Mouse (Mus musculus) heart, embryonic 11.5 days (tissue): ENCODE results near the gene Adcy3. TPM values are rescaled to one million over a fixed set of nuclear protein-coding genes. Genes with fewer than 3 reads are reported as not detected.
A peak's percentile ranks its signal among the peaks of the same experiment; 100 is the strongest.

Source experiments
- ATAC-seq: fragments of 200-750 bp; cut with Nextera tagmentation; replicated peaks from 2 replicates; pipeline ENCODE4 v1.8.0; 2017; ENCODE audit warnings: moderate library complexity; ENCODE audit not compliant: insufficient number of reproducible peaks, low FRiP score, low TSS enrichment
- H3K27ac ChIP-seq: fragments of 300-500 bp; sonication (generic); 2 replicates; pipeline ENCODE4 v1.5.1; 2014; ENCODE audit warnings: mild to moderate bottlenecking, low read depth, low read length
- H3K27me3 ChIP-seq: fragments of 300-500 bp; sonication (generic); 2 replicates; pipeline ENCODE4 v1.6.1; 2014; ENCODE audit warnings: mild to moderate bottlenecking, low read length, mixed read lengths; ENCODE audit not compliant: control insufficient read depth, insufficient read depth
- H3K36me3 ChIP-seq: fragments of 300-500 bp; sonication (generic); 2 replicates; pipeline ENCODE4 v1.6.1; 2014; ENCODE audit warnings: mild to moderate bottlenecking, low read length, moderate library complexity, mixed read lengths; ENCODE audit not compliant: control insufficient read depth, insufficient read depth
- H3K4me1 ChIP-seq: fragments of 300-500 bp; sonication (generic); 2 replicates; pipeline ENCODE4 v1.6.1; 2014; ENCODE audit warnings: low read length; ENCODE audit not compliant: control insufficient read depth, insufficient read depth
- H3K4me2 ChIP-seq: fragments of 300-500 bp; sonication (generic); 2 replicates; pipeline ENCODE4 v1.6.1; 2014; ENCODE audit warnings: mild to moderate bottlenecking, moderate library complexity
- H3K4me3 ChIP-seq: fragments of 300-500 bp; sonication (generic); 2 replicates; pipeline ENCODE4 v1.5.1; 2014; ENCODE audit warnings: low read depth, low read length
- H3K9ac ChIP-seq: fragments of 300-500 bp; sonication (generic); 2 replicates; pipeline ENCODE4 v1.6.1; 2014; ENCODE audit warnings: mild to moderate bottlenecking, low read depth, low read length, moderate library complexity
- H3K9me3 ChIP-seq: fragments of 300-500 bp; sonication (generic); replicated peaks from 2 replicates; pipeline ENCODE4 v1.6.1; 2016; ENCODE audit warnings: low read length; ENCODE audit not compliant: control insufficient read depth
- WGBS: fragments of 180-500 bp; shearing (Covaris S2); extraction: QIAGEN DNeasy Blood & Tissue Kit; methylation state at CpG from one replicate; pipeline ENCODE4 v1.1.7; 2014; ENCODE audit not compliant: insufficient replicate concordance; 5-methylcytosine and 5-hydroxymethylcytosine counted together
- polyA plus RNA-seq: library from polyadenylated mRNA; unstranded; fragments of >200 nt; fragmentation: Nextera tagmentation; extraction: Ambion mirVana; gene quantifications from 2 replicates; pipeline ENCODE4 v1.2.1, GENCODE M21; 2014

Adcy3 gene
- polyA plus RNA-seq, 1 experiment from 2014 or later: 3.8 TPM

DNA sequence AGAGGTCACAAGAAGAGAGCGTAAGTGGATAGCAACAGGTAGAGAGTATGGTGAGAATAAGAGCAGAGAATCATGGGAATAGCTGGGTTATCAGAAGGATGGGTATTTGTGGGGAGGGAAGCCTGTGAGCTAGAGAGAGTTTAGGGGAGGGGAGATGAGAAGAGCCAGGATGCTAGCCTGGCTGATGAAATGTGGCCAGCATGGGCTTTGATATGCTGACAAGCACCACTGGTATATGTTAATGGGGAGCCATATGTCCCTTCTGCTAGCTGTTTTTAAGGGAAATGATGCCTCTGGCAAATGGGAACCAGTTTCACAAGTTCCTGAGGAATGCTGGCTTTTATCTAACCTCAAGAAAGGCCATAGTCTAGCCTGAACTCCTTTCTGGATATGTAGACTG is 36.2 kb downstream of the Adcy3 start:
- Histone ChIP-seq H3K4me3 (no peak overlapping the region), H3K27me3 (no peaks in the 10 kb centered on the region), H3K36me3 (no peaks in the 10 kb centered on the region), H3K9me3 (no peaks in the 10 kb centered on the region), H3K4me2 (no peak overlapping the region), H3K9ac (no peak overlapping the region), H3K4me1 (no peaks in the 10 kb centered on the region), H3K27ac (no peak overlapping the region)
- 92% methylated on average over 1 of the region's 1 CpGs for WGBS
- ATAC-seq: no peak

DNA sequence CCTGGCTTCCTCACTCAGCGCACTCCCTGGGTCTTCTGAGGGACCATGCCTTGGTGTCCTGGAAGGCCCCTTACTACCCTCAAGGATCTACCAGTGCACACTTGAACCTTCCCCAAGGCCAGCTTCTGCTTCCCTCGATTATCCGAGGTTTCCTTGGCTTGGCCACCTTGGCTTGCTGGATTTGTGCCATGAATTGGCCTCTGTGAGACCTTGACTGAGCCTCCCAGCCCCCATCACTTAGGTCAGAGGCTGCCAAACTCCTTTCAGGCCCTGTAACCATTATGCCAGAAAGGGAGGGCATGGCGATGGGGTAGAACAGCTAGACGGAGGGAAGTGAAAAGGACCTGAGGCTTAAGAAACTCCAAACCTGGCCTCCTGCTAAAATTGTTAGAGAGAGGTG is 36.7 kb downstream of the Adcy3 start:
- no peak for ATAC-seq
- Histone ChIP-seq H3K9me3 (no peaks in the 10 kb centered on the region), H3K36me3 (no peaks in the 10 kb centered on the region), H3K4me1 (no peaks in the 10 kb centered on the region), H3K27me3 (no peaks in the 10 kb centered on the region), H3K4me2 (no peak overlapping the region), H3K4me3 (no peak overlapping the region), H3K27ac (no peak overlapping the region), H3K9ac (no peak overlapping the region)
- WGBS: 86% methylated on average over 5 of the region's 5 CpGs

DNA sequence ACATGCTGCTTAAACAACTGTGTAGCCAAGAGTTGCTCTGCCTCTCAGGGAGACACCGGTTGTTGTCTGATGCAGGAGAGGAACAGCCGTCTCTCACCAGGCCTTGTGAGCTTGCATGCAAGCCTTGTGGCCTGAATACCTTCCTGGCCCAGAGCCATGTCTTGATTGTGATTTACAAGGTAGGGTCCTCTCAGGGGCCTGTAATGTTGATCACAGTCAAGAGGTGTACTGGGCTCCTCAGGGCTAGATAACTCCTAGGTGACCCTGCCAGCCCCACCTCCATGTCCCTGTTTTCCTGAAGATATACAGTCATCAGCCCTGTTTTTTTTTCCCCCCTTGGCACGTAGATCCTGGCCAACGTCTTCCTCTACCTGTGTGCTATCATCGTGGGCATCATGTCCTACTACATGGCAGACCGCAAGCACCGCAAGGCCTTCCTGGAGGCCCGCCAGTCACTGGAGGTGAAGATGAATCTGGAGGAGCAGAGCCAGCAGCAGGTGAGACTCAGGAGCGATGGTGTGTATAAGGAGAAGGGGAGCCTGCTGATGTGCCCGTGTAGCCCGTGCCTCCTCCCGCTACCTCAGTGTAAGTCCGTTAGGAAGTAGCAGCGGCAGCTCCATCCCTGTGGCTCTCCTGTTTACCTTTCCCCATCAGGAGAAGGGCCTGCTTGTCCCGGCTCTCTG is 40.3 kb downstream of the Adcy3 start:
- H3K4me1 ChIP-seq: no peaks in the 10 kb centered on the region
- no peaks in the 10 kb centered on the region for H3K36me3 ChIP-seq
- H3K27me3 ChIP-seq: no peaks in the 10 kb centered on the region
- H3K9me3 ChIP-seq: no peaks in the 10 kb centered on the region
- no peak overlapping the region for H3K9ac ChIP-seq
- no peak overlapping the region for H3K4me3 ChIP-seq
- H3K27ac ChIP-seq: no peak overlapping the region
- no peak overlapping the region for H3K4me2 ChIP-seq
- ATAC-seq: no peak
- WGBS: 81% methylated on average over 15 of the region's 15 CpGs

DNA sequence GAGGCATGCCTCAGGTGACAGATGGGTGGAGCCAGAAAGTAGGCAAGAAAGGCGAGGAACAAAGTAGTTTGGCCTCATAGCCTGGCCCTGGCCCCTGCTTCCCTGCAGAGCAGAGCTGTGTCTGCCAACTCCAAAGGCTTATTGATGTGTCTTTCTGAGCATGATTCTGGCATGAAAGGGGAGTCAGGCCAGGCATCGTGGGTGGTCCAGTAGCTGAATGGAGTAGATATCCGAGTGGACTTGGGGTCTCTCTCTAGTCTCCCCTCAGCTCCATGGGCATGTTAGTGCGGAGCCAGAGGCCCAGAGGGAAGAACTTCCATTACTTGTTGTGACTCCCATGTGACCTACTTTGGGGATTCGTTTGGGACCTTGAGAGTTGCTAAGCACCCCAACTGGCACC is 45.9 kb downstream of the Adcy3 start:
- Histone ChIP-seq H3K4me1 (no peaks in the 10 kb centered on the region), H3K27ac (no peak overlapping the region), H3K36me3 (no peaks in the 10 kb centered on the region), H3K9ac (no peak overlapping the region), H3K9me3 (no peaks in the 10 kb centered on the region), H3K4me2 (no peak overlapping the region), H3K27me3 (no peaks in the 10 kb centered on the region), H3K4me3 (no peak overlapping the region)
- WGBS: 65% methylated on average over 5 of the region's 5 CpGs
- no peak for ATAC-seq

DNA sequence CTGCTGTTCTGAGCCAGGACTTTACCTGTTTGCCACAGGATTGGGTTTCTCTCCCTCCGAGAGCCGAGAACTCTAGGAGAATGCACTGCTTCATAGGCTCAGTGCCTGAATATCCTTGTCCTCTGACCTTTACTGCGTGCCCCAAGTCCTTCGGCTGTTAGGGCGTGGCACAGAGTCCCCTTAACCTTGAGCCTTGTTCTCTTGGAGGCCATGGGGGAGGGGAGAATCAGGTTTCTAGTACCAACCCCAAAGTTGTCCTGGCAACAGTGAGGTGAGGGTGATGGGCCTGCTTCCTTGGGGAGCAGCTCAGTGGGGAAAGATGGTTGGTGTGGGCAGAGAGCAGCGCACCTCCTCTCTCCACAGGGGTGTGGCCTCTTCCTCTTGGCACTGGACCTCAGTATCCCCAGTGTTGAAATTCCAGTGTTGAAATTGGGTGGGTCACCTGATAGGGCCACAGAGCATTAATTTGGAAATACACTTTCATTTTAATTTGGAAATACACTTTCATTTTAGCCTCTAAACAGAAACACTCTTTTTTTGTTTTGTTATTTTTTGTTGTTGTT is 46.8 kb downstream of the Adcy3 start:
- H3K27ac ChIP-seq: no peak overlapping the region
- no peak for ATAC-seq
- H3K27me3 ChIP-seq: no peaks in the 10 kb centered on the region
- WGBS: 79% methylated on average over 6 of the region's 6 CpGs
- H3K4me1 ChIP-seq: no peaks in the 10 kb centered on the region
- no peak overlapping the region for H3K4me3 ChIP-seq
- no peaks in the 10 kb centered on the region for H3K36me3 ChIP-seq
- no peak overlapping the region for H3K9ac ChIP-seq
- no peaks in the 10 kb centered on the region for H3K9me3 ChIP-seq
- H3K4me2 ChIP-seq: no peak overlapping the region

DNA sequence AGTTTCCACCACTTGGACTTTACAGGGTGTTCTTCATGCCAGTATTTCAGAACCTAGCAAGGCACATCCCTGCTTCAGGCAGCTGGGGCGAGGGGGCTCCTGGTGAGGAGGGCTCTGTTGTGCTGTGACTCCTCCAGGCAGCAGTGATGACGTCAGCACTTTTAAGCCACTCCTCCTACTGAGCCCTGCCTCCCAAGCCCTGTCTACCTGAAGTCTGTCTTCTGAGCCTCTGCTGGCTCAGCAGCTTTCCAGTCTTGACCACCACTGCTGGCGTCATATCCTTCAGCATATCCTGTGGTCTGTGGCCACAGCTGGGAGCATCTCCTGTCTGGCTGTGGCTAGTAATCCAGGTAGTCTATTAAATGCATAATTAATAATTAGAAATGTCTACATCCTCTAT is 47.6 kb downstream of the Adcy3 start:
- Histone ChIP-seq H3K9me3 (no peaks in the 10 kb centered on the region), H3K27me3 (no peaks in the 10 kb centered on the region), H3K4me1 (no peaks in the 10 kb centered on the region), H3K9ac (no peak overlapping the region), H3K4me2 (no peak overlapping the region), H3K4me3 (no peak overlapping the region), H3K27ac (no peak overlapping the region), H3K36me3 (no peaks in the 10 kb centered on the region)
- WGBS: 54% methylated on average over 3 of the region's 3 CpGs
- ATAC-seq: no peak

DNA sequence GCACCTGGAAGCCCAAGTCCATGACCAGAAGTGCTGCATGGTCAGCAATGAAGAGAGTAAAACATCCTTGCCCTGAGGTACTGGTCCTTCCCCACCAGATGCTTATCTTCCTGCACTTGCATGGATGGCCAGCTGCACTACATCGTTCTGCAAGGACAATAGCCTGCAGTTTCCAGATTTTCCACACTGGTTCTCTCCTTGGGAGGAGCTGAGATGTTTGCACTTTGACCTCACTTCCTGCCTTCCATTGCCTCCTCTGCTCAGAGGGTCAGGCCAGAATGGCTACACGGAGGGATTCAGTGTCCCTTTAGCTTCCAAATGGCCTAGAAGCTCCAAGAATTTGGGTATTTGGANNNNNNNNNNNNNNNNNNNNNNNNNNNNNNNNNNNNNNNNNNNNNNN is 51.7 kb downstream of the Adcy3 start:
- Histone ChIP-seq H3K4me1 (peaks cover 4% of the 10 kb centered on the region; the same call in 1 of the 2 replicates), H3K27ac (no peak overlapping the region), H3K4me3 (no peak overlapping the region), H3K27me3 (no peaks in the 10 kb centered on the region), H3K9ac (no peak overlapping the region), H3K9me3 (no peaks in the 10 kb centered on the region), H3K4me2 (no peak overlapping the region), H3K36me3 (no peaks in the 10 kb centered on the region)
- no peak for ATAC-seq
- 41% methylated on average over 2 of the region's 2 CpGs for WGBS

DNA sequence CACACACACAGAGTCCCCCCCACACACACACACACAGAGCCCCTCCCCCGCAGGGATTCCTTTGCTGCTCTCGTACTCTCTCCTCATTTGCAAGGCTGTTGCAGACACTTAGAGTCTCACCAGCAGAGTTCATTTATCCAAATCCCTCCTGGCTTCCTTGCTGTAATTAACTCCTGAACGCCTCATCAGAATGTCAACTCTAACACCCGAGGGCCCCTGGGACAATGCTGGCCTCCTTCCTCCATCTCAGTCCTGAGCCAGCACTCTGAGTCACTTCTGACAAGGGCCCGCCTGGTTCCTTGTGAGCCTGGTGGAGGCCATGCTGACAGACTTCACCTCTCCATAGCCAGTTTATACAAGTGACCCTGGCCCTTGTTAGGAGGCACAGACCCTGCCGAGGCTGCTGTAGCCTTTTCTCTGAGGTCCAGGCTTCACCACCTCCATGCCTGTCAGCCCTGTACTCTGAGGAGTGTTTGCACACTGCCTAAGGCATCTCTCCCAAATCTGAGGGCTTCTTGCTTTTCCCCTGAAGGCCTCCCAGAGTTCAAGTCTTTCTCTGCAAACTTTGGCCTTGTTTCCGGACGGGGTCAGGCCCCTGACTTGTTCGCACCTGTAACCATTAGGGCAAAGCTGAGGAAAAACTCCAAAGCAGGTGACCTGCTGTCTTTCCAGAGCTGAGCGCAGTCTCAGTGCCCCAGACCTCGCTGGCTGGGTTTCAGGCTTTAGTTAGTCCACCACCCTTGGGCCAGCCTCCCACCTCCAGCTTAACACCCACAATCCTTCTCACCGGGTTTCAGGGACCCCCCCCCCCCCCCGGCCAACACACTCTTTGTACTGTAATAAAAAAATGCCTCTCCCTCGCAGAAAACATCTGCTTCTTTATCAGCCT is 55.5 kb downstream of the Adcy3 start:
- H3K36me3 ChIP-seq: no peaks in the 10 kb centered on the region
- peaks cover 16% of the 10 kb centered on the region for H3K4me1 ChIP-seq
- no peak overlapping the region for H3K4me3 ChIP-seq
- no peaks in the 10 kb centered on the region for H3K27me3 ChIP-seq
- no peaks in the 10 kb centered on the region for H3K9me3 ChIP-seq
- no peak for ATAC-seq
- WGBS: 38% methylated on average over 14 of the region's 14 CpGs
- peak overlapping the region; percentile 46; the same call in 1 of the 2 replicates for H3K27ac ChIP-seq
- no peak overlapping the region for H3K9ac ChIP-seq
- no peak overlapping the region for H3K4me2 ChIP-seq
